Mouse (Mus musculus): ENCODE results near the gene Cldn13. TPM values are rescaled to one million over a fixed set of nuclear protein-coding genes. Genes with fewer than 3 reads are reported as not detected.
"Not testable (repeated sequence)": the region's sequence is repeated elsewhere in the genome, so short reads cannot be mapped to it uniquely, and the experiment has no call there.

The Cldn13 gene
- polyA plus RNA-seq (2015; fragmentation: Nextera tagmentation; extraction: Ambion mirVana), result 0.27 and 1.3 TPM in 2 replicates

DNA sequence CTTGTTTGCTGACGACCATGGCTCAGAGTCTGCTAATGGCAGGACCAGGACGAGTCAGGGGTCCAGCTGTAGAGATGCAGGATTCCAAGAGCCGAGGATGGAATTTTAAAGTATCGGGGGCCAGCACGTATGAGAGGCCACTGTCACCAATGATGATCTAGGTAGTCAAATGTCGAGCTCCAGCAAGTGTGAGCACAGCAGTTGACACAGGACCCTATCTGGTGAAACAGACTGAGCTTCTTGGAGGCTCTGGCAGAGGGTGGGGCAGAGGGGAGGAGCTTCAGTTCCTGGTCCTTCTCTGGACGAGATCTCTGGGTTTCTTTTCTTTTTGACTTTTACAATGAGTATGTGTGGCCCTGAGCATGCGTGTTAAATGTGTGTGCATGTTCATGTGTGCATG is at the start of gene Cldn13:
Gene Cldn13 (minus strand): TSS at position 216 of the 400 bp plus-strand sequence.
- H3K4me3 ChIP-seq, result no peak within 1 kb of the TSS
- no peak within 1 kb of the TSS for H3K27ac ChIP-seq
- H3K36me3 ChIP-seq, result no peaks in the 10 kb centered on the region
- no peaks in the 10 kb centered on the region for H3K9me3 ChIP-seq
- no peak within 1 kb of the TSS for H3K9ac ChIP-seq
- no peak for ATAC-seq (ENCODE audit: insufficient number of reproducible peaks, low FRiP score, low TSS enrichment, low read depth)
- H3K4me2 ChIP-seq, result no peak within 1 kb of the TSS
- 79% methylated on average over 8 of the region's 8 CpGs for WGBS
- H3K27me3 ChIP-seq, result no peaks in the 10 kb centered on the region
- no peaks in the 10 kb centered on the region for H3K4me1 ChIP-seq

DNA sequence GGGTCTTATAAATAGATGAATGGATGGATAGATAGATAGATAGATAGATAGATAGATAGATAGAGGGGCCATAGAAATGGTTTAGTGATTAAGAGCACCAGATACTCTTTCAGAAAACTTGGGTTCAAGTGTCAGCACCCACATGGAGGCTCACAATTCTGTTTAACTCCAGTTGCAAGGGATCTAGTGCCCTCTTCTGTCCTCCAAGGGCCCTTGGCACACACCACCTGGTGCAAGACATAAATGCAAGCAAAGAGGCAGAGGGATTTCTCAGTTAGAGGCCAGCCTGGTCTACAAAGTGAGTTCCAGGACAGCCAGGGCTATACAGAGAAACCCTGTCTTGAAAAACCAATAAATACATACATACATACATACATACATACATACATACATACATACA is 49.3 kb upstream of the Cldn13 start:
- not testable (repeated sequence) for H3K4me3 ChIP-seq; ATAC-seq (ENCODE audit: insufficient number of reproducible peaks, low FRiP score, low TSS enrichment, low read depth)
- peaks cover 21% of the 10 kb centered on the region for H3K4me1 ChIP-seq

DNA sequence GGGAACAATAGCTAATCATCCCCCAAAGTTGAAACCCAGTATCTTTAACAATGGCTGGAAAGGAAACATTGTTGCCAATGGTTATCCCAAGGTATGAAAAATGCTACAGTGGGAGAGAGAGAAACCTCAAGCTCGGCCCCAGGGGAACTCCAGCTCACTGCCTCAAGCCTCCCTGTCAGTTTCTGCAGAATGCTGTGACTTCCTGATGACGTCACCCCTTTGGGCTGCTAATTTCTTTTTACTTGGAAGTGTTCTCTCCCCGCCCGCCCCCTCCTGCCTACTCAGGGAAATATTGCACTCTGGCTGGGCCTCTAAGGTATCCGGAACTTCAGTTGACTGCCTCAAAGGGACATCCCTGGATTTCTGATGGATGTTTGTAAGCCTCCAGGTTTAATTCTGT is 48.2 kb upstream of the Cldn13 start:
- Histone ChIP-seq H3K4me1 (peaks cover 26% of the 10 kb centered on the region), H3K27me3 (no peaks in the 10 kb centered on the region), H3K9ac (no peak overlapping the region), H3K9me3 (no peaks in the 10 kb centered on the region), H3K4me3 (no peak overlapping the region), H3K27ac (no peak overlapping the region), H3K4me2 (no peak overlapping the region), H3K36me3 (no peaks in the 10 kb centered on the region)
- WGBS, result 25% methylated on average over 5 of the region's 5 CpGs
- ATAC-seq (ENCODE audit: insufficient number of reproducible peaks, low FRiP score, low TSS enrichment, low read depth), result no peak

More for the DNA sequence above, 49.3 kb upstream of the Cldn13 start:
- H3K9me3 ChIP-seq, H3K36me3 ChIP-seq, H3K27ac ChIP-seq, H3K9ac ChIP-seq, H3K27me3 ChIP-seq, H3K4me2 ChIP-seq: not testable (repeated sequence)

- H3K4me3 ChIP-seq, result no peak overlapping the region
- peaks cover 21% of the 10 kb centered on the region for H3K4me1 ChIP-seq
- no peaks in the 10 kb centered on the region for H3K27me3 ChIP-seq
- WGBS, result 86% methylated on average over 2 of the region's 2 CpGs
- H3K9ac ChIP-seq, result no peak overlapping the region
- H3K36me3 ChIP-seq, result no peaks in the 10 kb centered on the region
- H3K4me2 ChIP-seq, result no peak overlapping the region
- no peak overlapping the region for H3K27ac ChIP-seq
- ATAC-seq (ENCODE audit: insufficient number of reproducible peaks, low FRiP score, low TSS enrichment, low read depth), result no peak
- no peaks in the 10 kb centered on the region for H3K9me3 ChIP-seq
These were observed 46.2 kb upstream of the Cldn13 start for GRCm38 (mm10) chr5:134961519-134961918.

DNA sequence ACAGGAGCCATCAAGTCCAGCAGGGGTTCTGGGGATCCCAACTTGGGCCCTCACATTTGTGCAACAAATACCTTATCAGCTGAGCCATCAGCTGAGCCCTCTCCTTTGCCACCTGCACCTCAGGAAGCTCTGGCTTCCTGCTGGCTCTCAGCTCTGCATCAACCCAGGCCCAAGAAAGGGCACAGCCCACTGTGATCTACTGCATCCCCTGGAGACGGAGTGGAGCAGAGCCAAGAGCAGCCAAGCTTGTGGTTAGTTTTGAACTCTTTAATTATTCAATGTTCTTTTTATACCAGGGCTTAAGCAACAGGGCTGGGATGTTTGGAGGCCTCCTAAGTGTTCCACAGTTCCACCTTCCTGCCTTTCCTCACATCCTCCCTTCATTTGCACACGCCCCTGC is 45.1 kb upstream of the Cldn13 start:
- no peaks in the 10 kb centered on the region for H3K36me3 ChIP-seq
- no peak overlapping the region for H3K4me2 ChIP-seq
- H3K27me3 ChIP-seq, result no peaks in the 10 kb centered on the region
- H3K4me1 ChIP-seq, result peaks cover 11% of the 10 kb centered on the region; the same call in 1 of the 2 replicates
- H3K27ac ChIP-seq, result no peak overlapping the region
- no peak for ATAC-seq (ENCODE audit: insufficient number of reproducible peaks, low FRiP score, low TSS enrichment, low read depth)
- WGBS, result 59% methylated on average over 2 of the region's 2 CpGs
- no peak overlapping the region for H3K9ac ChIP-seq
- no peaks in the 10 kb centered on the region for H3K9me3 ChIP-seq
- no peak overlapping the region for H3K4me3 ChIP-seq

DNA sequence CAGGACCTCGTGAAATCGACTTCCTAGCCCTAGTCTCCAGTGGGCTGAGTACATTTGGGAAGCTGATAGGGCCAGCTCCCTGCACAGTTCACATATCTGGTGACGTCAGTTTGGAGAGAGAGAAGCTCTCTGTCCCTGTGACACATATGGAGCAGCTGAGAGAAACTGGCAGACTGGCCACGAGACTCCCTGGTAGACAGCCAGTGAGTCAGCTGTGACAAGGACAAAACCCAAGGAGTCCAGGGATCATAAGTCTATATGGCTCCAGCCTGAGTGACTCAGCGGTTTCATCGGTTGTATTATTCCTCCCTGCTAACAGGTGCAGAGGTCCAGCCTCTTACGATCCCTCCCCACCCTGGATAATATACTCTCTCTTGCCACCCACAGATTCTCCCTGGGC is 43.8 kb upstream of the Cldn13 start:
- Histone ChIP-seq H3K27ac (no peak overlapping the region), H3K4me3 (no peak overlapping the region), H3K9ac (no peak overlapping the region), H3K27me3 (no peaks in the 10 kb centered on the region), H3K9me3 (no peaks in the 10 kb centered on the region), H3K36me3 (no peaks in the 10 kb centered on the region), H3K4me2 (no peak overlapping the region), H3K4me1 (peaks cover 11% of the 10 kb centered on the region; the same call in 1 of the 2 replicates)
- ATAC-seq (ENCODE audit: insufficient number of reproducible peaks, low FRiP score, low TSS enrichment, low read depth), result peak; percentile 74
- 58% methylated on average over 7 of the region's 7 CpGs for WGBS

DNA sequence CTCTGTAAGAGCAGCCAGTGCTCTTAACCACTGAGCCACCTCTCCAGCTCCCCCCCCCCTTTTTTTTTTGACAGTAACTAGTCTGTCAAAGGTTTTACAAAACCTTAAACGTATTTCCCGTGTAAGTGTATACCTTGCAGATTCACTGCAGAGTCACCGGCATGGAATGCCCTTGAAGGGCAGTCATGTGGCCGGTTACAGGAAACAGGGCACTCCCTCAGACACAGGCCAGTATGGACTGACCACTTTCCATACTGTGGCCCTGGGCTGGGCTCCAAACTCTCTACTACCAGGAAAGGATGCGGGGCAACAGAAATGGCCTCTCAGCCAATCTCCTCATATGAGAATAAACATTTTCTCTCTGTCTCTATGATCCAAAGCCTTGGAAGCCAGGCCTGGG is 40.2 kb upstream of the Cldn13 start:
- no peak overlapping the region for H3K27ac ChIP-seq
- ATAC-seq (ENCODE audit: insufficient number of reproducible peaks, low FRiP score, low TSS enrichment, low read depth), result no peak
- H3K4me1 ChIP-seq, result peaks cover 18% of the 10 kb centered on the region
- no peaks in the 10 kb centered on the region for H3K36me3 ChIP-seq
- H3K4me3 ChIP-seq, result no peak overlapping the region
- H3K9me3 ChIP-seq, result no peaks in the 10 kb centered on the region
- no peak overlapping the region for H3K9ac ChIP-seq
- no peak overlapping the region for H3K4me2 ChIP-seq
- WGBS, result 73% methylated on average over 5 of the region's 5 CpGs
- H3K27me3 ChIP-seq, result no peaks in the 10 kb centered on the region

DNA sequence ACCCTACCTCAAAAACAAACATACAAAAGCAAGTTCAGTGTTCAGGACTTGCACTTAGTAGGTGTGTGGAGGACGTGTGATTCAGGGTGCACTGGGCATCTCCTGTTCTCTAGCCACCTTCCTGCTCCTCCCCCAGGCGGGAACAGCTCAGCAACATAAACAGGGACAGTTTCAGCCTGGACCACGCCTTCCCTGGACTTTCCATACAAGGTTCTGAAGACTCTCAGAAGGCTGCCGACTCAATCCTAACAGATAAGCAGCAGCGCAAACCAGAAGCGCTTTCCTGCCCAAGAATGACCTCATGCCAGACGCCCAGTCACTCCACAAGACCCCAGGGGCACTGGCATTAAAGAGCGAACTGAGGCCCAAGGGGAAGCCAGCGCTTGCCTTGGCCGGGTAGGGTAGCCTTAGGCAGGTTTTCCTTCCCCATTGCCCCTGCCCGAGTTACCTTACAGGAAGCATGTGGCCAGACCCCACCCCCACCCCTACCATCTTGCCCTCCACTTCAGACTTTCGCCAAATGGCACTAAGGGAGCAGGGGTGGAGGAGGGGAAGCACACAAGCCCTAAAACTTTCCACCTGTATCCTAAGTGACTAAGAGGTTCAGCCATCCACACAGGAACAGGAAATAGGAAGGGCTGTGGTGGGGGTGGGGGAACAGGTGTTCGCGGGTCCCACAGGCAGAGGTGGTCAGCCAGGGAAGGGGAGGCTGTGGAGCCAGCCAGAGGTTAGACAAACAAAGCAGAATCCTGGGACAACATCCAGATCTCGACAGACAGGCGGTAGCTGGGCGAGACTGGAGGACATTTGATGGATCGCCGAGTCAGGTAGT is 35.9 kb upstream of the Cldn13 start:
- Histone ChIP-seq H3K4me3 (no peak overlapping the region), H3K27me3 (peaks cover 18% of the 10 kb centered on the region), H3K9me3 (no peaks in the 10 kb centered on the region), H3K9ac (no peak overlapping the region), H3K27ac (peak overlapping the region; percentile 61), H3K4me2 (0 out of 2 replicates have a peak overlapping the region, but pooled peaks have one; percentile 5), H3K36me3 (no peaks in the 10 kb centered on the region), H3K4me1 (peaks cover 23% of the 10 kb centered on the region)
- WGBS, result 11% methylated on average over 19 of the region's 19 CpGs
- no peak for ATAC-seq (ENCODE audit: insufficient number of reproducible peaks, low FRiP score, low TSS enrichment, low read depth)

- Histone ChIP-seq H3K27me3 (peaks cover 38% of the 10 kb centered on the region), H3K4me1 (peaks cover 27% of the 10 kb centered on the region), H3K4me2 (no peak overlapping the region), H3K27ac (no peak overlapping the region), H3K9me3 (no peaks in the 10 kb centered on the region), H3K4me3 (no peak overlapping the region), H3K36me3 (no peaks in the 10 kb centered on the region), H3K9ac (no peak overlapping the region)
- no peak for ATAC-seq (ENCODE audit: insufficient number of reproducible peaks, low FRiP score, low TSS enrichment, low read depth)
- 58% methylated on average over 4 of the region's 4 CpGs for WGBS
These were observed 32.7 kb upstream of the Cldn13 start for GRCm38 (mm10) chr5:134948085-134948439.

DNA sequence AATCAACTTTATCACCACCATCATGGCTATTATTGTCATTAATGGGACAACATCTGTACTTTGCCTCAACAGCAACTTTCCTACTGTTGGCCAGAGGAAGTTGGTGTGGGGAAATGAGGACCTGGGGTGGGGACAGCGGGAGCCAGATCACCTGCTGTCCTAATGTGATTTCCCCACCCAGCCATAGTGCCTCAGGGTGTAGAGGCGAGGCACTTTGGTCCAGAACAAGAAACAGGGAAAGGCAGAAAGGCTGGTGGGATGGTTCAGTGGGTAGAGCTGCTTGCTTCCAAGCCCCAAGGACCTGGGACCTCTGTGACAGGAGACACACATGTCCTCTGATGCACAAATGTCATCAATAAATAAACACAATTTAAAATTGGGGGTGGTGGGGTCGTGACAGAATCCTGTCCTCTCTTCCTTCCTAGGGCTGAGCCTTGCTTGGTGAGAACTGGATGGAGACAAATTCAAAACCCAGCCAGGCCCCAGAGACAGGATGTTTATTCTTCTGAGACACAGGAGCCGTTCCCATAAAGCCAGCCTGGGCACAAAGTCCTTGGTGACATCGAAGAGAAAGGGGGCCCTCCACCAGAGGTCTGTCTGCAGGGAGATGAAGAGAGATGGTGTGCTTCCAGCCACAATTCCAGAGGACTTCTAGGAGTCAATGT is 32.2 kb upstream of the Cldn13 start:
- Histone ChIP-seq H3K9ac (no peak overlapping the region), H3K27me3 (peaks cover 38% of the 10 kb centered on the region), H3K4me2 (no peak overlapping the region; the same call in 1 of the 2 replicates)

GRCm38 (mm10) chr5:134946857-134947255 is 31.5 kb upstream of the Cldn13 start, which contains the start of gene Cldn4:
Gene Cldn4, minus strand, starts transcription at chr5:134946934.
- Histone ChIP-seq H3K27ac (peak within 1 kb of the TSS; percentile 54), H3K27me3 (peaks cover 38% of the 10 kb centered on the region), H3K4me2 (peak within 1 kb of the TSS; percentile 31), H3K4me1 (peaks cover 26% of the 10 kb centered on the region), H3K9me3 (no peaks in the 10 kb centered on the region), H3K4me3 (peak within 1 kb of the TSS; percentile 35), H3K9ac (0 out of 2 replicates have a peak within 1 kb of the TSS, but pooled peaks have one; percentile 23), H3K36me3 (no peaks in the 10 kb centered on the region)
- peak; percentile 21; the same call in 1 of the 2 replicates for ATAC-seq (ENCODE audit: insufficient number of reproducible peaks, low FRiP score, low TSS enrichment, low read depth)
- 9% methylated on average over 11 of the region's 11 CpGs for WGBS

More for the DNA sequence above, 32.2 kb upstream of the Cldn13 start:
- Histone ChIP-seq H3K4me3 (no peak overlapping the region), H3K36me3 (no peaks in the 10 kb centered on the region), H3K9me3 (no peaks in the 10 kb centered on the region), H3K4me1 (peaks cover 27% of the 10 kb centered on the region), H3K27ac (0 out of 2 replicates have a peak overlapping the region, but pooled peaks have one; percentile 44)
- no peak for ATAC-seq (ENCODE audit: insufficient number of reproducible peaks, low FRiP score, low TSS enrichment, low read depth)
- WGBS, result 39% methylated on average over 5 of the region's 5 CpGs
